Mouse (Mus musculus) lung, postnatal 0 days (tissue): ENCODE measurements at regions not wholly inside any gene's neighbourhood (a gene's known extent, or its start where the extent isn't known, plus 50 kb on each side); places are given as distances from the start of the nearest gene placed in this dataset.

Experiments used
- CTCF ChIP-seq: IDR thresholded peaks from 2 replicates; pipeline ENCODE4 v1.5.1; 2016; ENCODE audit warnings: antibody characterized with exemption, mild to moderate bottlenecking
- EP300 ChIP-seq: IDR thresholded peaks from 2 replicates; pipeline ENCODE4 v1.6.1; 2016; ENCODE audit warnings: antibody characterized with exemption, mild to moderate bottlenecking, control low read depth

- TF ChIP-seq CTCF (peak; percentile 9; the same call in 1 of the 2 replicates), EP300 (no peak)
These were observed 1795.2 kb upstream of the Gm37988 start for GRCm38 (mm10) chr1:3012530-3012929.
